Mouse (Mus musculus): Measurements from ENCODE around the gene Icam4.
"Not testable (repeated sequence)": the region's sequence is repeated elsewhere in the genome, so short reads cannot be mapped to it uniquely, and the experiment has no call there.

DNA sequence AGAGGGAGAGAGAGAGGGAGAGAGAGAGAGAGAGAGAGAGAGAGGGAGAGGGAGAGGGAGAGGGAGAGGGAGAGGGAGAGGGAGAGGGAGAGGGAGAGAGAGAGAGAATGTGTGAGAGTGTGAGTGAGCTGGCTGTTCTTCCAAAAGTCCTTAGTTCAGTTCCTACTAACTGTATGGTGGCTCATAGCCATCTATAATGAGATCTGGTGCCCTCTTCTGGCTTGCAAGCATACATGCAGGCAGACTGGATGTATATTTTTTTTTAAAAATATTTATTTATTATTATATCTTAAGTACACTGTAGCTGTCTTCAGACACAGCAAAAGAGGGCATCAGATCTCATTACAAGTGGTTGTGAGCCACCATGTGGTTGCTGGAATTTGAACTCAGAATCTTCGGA lies 30.8 kb upstream of the Icam4 start:
- TF ChIP-seq CTCF (IDR thresholded peaks at IDR 0.05; ENCODE audit: low read depth) = peak; percentile 74
- TF ChIP-seq EP300 (optimal IDR thresholded peaks at IDR 0.05) = not testable (repeated sequence)
